Mouse (Mus musculus) stomach, embryonic 16.5 days (tissue): ENCODE measurements around the gene Dazap1. TPM values are rescaled to one million over a fixed set of nuclear protein-coding genes. Genes with fewer than 3 reads are reported as not detected.
"Not testable (repeated sequence)": the region's sequence is repeated elsewhere in the genome, so short reads cannot be mapped to it uniquely, and the experiment has no call there.

Experiments used
- ATAC-seq: fragments of 200-750 bp; cut with Nextera tagmentation; 2 replicates; pipeline ENCODE4 v1.8.0; 2017; ENCODE audit warnings: moderate number of reproducible peaks, moderate TSS enrichment; ENCODE audit not compliant: insufficient read depth, low FRiP score
- H3K27ac ChIP-seq: fragments of 300-500 bp; sonication (generic); 2 replicates; pipeline ENCODE4 v1.5.1; 2014; ENCODE audit warnings: low read length
- H3K27me3 ChIP-seq: fragments of 300-500 bp; sonication (generic); 2 replicates; pipeline ENCODE4 v1.6.1; 2014; ENCODE audit warnings: low read length, control low read depth, mixed read lengths; ENCODE audit not compliant: control insufficient read depth, insufficient read depth
- H3K36me3 ChIP-seq: fragments of 300-500 bp; sonication (generic); 2 replicates; pipeline ENCODE4 v1.6.1; 2014; ENCODE audit warnings: low read length; ENCODE audit not compliant: control insufficient read depth, insufficient read depth
- H3K4me1 ChIP-seq: fragments of 300-500 bp; sonication (generic); 2 replicates; pipeline ENCODE4 v1.6.1; 2014; ENCODE audit warnings: low read length, control low read depth, mixed read lengths; ENCODE audit not compliant: control insufficient read depth, insufficient read depth
- H3K4me2 ChIP-seq: fragments of 300-500 bp; sonication (generic); 2 replicates; pipeline ENCODE4 v1.6.1; 2014; ENCODE audit warnings: low read depth, low read length, mixed read lengths
- H3K4me3 ChIP-seq: fragments of 300-500 bp; sonication (generic); replicated peaks from 2 replicates; pipeline ENCODE4 v1.5.1; 2014; ENCODE audit warnings: mild to moderate bottlenecking, low read length
- H3K9ac ChIP-seq: fragments of 300-500 bp; sonication (generic); 2 replicates; pipeline ENCODE4 v1.6.1; 2014; ENCODE audit warnings: low read length
- H3K9me3 ChIP-seq: fragments of 300-500 bp; sonication (generic); replicated peaks from 2 replicates; pipeline ENCODE4 v1.6.1; 2016; ENCODE audit warnings: low read length, control low read depth; ENCODE audit not compliant: control insufficient read depth
- WGBS: fragments of 180-500 bp; shearing (Covaris S2); extraction: QIAGEN DNeasy Blood & Tissue Kit; methylation state at CpG from one replicate; pipeline ENCODE4 v1.1.7; 2014; 5-methylcytosine and 5-hydroxymethylcytosine counted together
- polyA plus RNA-seq: library from polyadenylated mRNA; unstranded; fragments of >200 nt; fragmentation: Nextera tagmentation; extraction: Ambion mirVana; gene quantifications from 2 replicates; pipeline ENCODE4 v1.2.1, GENCODE M21; 2015

The Dazap1 gene
- 35.8 and 43.9 TPM in 2 replicates for polyA plus RNA-seq

DNA sequence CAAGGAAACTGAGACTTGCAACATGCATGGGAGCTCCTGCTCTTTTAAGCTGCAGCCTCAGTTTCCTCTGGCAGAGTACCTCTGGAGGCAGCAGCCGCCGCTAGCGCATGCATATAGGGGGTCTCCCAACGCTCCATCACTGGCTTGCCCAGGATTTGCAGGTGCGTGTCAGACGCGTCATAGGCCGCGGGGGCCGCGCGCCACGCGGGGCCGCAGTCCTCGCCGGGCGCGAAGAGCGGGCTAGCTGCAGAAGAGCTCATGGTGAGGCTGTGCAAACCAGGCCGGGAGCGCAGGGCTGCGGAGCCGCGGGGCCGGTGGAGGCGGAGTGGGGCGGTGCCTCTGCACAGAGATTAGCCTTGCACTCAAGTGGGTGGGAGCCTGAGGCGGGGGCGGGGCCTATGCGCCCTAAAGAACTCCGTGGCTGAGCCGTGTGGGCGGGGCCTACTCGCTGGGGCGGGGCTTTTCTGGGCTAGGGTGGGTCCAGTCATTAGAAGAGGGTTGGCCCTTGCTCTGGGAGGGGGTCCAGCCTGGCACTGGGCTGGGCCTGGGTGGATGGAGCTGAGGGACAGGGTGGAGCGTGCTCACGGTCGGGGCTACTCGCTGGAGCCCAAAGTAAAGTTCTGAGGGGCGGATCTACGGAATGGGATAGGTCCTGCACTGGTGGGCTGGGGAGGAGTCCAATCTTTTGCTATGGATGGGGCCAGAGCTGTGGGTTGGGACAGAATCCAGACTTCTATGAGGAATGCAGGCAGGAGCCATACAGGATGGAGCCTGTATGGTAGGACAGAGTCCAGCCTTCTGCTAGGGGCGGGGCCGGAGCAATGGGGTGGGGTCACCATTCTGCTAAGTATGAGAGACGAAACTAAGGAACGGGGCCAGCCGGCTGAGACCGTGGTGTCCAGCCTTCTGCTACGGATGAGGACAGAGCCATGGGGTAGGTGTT is at the start of gene Dazap1, which contains the start of gene Gamt:
TSS of gene Dazap1 (plus strand) at position 845 of the 943 bp plus-strand sequence.
TSS of gene Gamt (minus strand) at position 371 of the 943 bp plus-strand sequence.
- Histone ChIP-seq H3K27me3 (no peaks in the 10 kb centered on the region), H3K4me3 (peak within 1 kb of the TSS; percentile 54), H3K27ac (peak within 1 kb of the TSS; percentile 100), H3K4me2 (peak within 1 kb of the TSS; percentile 82), H3K36me3 (peaks cover 6% of the 10 kb centered on the region; the same call in 1 of the 2 replicates), H3K9ac (peak within 1 kb of the TSS; percentile 78), H3K9me3 (no peaks in the 10 kb centered on the region), H3K4me1 (peaks cover 28% of the 10 kb centered on the region)
- peak; percentile 91 for ATAC-seq
- under 1% methylated on average over 49 of the region's 49 CpGs for WGBS

GRCm38 (mm10) chr10:80211547-80212103 is 49.7 kb upstream of the Dazap1 start:
- H3K9ac ChIP-seq, H3K4me2 ChIP-seq, ATAC-seq, H3K27me3 ChIP-seq, H3K9me3 ChIP-seq, H3K4me3 ChIP-seq, H3K36me3 ChIP-seq, H3K4me1 ChIP-seq, H3K27ac ChIP-seq: not testable (repeated sequence)
- 67% methylated on average over 7 of the region's 7 CpGs for WGBS

DNA sequence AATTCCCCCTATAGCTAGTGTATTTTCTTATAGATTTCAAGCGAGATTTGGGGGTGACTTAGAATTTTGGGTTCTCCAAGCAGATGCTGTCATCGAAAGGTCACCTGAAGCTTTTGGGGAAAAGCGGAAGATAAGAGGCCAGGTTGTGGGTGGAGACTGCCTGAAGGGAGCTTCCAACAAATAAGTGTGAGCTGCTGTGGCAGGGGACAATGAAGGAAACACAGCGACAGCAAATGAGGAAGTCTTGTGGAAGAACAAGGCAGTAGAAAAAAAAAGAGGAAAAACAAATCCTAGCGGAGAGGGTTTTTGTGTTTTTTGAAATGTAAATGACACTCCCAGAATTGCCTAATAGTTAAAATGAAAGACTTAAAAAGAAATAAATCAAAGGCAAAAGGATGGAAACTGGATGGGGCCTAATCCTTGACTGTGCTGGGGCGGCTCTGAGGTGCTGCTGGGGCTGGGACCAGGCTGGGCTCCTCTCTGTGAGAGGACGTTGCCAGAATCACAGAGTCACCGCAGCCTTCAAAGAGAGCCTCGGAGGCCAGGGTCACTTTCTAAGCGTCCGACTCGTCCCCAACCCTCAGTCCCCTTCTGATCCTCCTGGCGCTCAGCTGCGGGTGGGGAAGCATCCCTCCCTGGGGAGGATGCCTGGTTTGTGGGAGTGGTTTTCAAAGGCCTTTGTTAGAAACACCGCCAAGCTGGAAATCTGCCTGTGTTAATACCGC is 46.1 kb upstream of the Dazap1 start:
- H3K36me3 ChIP-seq = no peaks in the 10 kb centered on the region
- H3K27me3 ChIP-seq = no peaks in the 10 kb centered on the region
- 0 out of 2 replicates have a peak, but pooled peaks have one; percentile 29 for ATAC-seq
- 30% methylated on average over 16 of the region's 16 CpGs for WGBS
- H3K4me1 ChIP-seq = no peaks in the 10 kb centered on the region
- no peaks in the 10 kb centered on the region for H3K9me3 ChIP-seq
- no peak overlapping the region; the same call in 1 of the 2 replicates for H3K27ac ChIP-seq
- H3K4me2 ChIP-seq = no peak overlapping the region
- 0 out of 2 replicates have a peak overlapping the region, but pooled peaks have one; percentile 12 for H3K9ac ChIP-seq
- no peak overlapping the region for H3K4me3 ChIP-seq

DNA sequence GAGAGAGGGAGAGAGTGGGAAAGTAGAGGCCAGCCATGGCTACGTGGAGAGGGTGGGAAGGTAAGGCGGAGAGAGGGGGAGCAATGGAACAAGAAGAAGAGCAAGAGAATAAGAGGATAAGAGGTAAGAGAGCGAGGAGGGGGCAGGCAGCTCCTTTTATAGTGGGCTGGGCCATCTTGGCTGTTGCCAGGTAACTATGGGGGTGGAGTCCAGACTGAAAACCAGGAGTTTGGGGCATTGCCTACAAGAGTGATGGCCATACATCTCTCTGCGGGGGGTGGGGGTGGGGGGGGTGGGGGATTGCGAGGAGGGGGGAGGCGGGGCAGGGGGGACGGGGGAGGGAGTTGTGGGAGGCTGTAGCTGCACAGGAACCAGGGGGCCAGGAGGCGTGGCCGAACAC is 40.6 kb upstream of the Dazap1 start:
- 49% methylated on average over 6 of the region's 9 CpGs for WGBS
- H3K36me3 ChIP-seq = no peaks in the 10 kb centered on the region
- H3K27me3 ChIP-seq = no peaks in the 10 kb centered on the region
- H3K27ac ChIP-seq = no peak overlapping the region
- H3K4me1 ChIP-seq = peaks cover 2% of the 10 kb centered on the region; the same call in 1 of the 2 replicates
- no peaks in the 10 kb centered on the region for H3K9me3 ChIP-seq
- ATAC-seq = no peak
- H3K4me2 ChIP-seq = no peak overlapping the region
- H3K9ac ChIP-seq = no peak overlapping the region
- H3K4me3 ChIP-seq = no peak overlapping the region

DNA sequence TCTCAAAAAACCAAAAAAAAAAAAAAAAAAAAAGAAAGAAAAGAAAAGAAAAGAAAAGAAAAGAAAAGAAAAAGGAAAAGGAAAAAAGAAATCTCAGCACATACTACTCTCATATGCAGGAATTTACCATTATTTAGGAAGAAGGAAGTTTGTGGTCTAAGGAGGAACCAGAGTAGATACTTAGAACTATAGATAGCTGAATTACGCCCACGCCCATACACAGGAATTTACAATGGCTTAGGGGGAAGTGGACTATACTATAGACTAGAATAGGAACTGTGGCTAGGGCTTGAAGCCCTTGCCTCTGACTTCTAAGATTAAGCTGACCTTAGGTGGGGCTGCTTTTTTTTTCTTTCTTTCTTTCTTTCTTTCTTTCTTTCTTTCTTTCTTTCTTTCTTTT is 38.1 kb upstream of the Dazap1 start:
- not testable (repeated sequence) for H3K27me3 ChIP-seq, H3K4me2 ChIP-seq, H3K4me3 ChIP-seq, H3K36me3 ChIP-seq, ATAC-seq, H3K9me3 ChIP-seq, H3K9ac ChIP-seq, H3K27ac ChIP-seq
- peaks cover 18% of the 10 kb centered on the region for H3K4me1 ChIP-seq
- WGBS = 79% methylated on average over 2 of the region's 2 CpGs

DNA sequence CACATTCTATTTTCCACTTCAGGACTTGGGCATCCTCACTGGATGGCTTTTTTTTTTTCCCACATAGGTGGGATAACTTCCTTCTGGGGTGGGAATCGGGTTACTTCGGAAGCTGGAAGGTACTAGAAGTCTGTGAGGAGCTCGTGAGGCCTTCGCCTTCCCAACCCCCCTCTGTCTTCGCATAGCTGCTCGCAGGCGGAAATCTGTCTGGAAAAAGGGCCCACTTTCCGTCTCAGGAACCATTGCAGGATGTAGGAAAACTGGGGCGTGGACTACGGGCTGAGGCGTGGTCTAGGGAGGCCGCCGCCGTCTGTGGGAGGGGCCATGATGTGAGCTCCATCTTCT is 35.2 kb upstream of the Dazap1 start:
- under 1% methylated on average over 14 of the region's 14 CpGs for WGBS
- Histone ChIP-seq H3K36me3 (peaks cover 16% of the 10 kb centered on the region), H3K4me2 (peak overlapping the region; percentile 55), H3K4me3 (peak overlapping the region; percentile 86), H3K4me1 (peaks cover 25% of the 10 kb centered on the region), H3K9me3 (no peaks in the 10 kb centered on the region), H3K27ac (peak overlapping the region; percentile 95), H3K9ac (peak overlapping the region; percentile 74), H3K27me3 (no peaks in the 10 kb centered on the region)
- no peak for ATAC-seq

DNA sequence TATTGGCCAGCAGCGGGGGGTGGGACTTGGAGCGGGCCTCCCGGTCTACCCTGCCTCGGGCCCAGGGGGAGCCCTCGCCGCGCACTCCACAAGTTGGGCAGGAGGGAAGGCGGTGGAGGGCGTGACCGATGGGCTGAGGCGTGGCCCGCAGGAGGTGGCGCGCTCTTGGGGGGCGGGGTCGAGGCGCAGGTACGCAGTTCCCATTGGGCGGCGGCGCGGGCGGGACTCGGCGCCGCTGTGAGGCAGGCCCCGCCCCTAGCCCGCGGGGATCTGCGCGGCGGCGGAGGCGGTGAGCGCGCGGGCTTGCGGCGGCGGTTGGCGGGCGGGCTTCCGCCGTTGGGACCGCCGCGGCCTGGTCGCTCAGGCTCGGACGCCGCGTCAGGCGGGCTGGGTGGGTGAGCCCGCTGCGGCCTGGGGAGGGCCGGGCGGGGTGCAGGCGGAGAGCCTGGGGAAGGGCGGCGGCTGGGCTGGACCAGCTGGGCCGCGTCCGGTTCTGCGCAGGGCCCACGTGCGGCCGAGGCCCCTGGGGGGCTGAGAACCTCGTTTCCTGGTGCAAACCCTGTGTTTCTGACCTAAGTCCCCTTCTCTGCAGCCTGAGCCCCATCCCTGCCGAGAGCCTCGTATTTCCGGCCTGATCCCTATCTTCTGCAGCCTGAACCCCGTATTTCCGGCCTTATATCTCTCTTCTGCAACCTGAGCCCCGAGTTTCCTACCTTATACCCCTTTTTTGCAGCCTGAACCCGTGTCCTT is 34.7 kb upstream of the Dazap1 start, which contains the start of gene Mum1:
TSS of gene Mum1 (plus strand) at position 19 of the 750 bp plus-strand sequence.
- H3K27me3 ChIP-seq = no peaks in the 10 kb centered on the region
- under 1% methylated on average over 65 of the region's 75 CpGs for WGBS
- no peaks in the 10 kb centered on the region for H3K9me3 ChIP-seq
- H3K4me1 ChIP-seq = peaks cover 25% of the 10 kb centered on the region
- peak; percentile 99 for ATAC-seq
- H3K36me3 ChIP-seq = peaks cover 16% of the 10 kb centered on the region
- H3K4me2 ChIP-seq = peak within 1 kb of the TSS; percentile 79
- H3K27ac ChIP-seq = peak within 1 kb of the TSS; percentile 95
- H3K9ac ChIP-seq = peak within 1 kb of the TSS; percentile 96
- H3K4me3 ChIP-seq = peak within 1 kb of the TSS; percentile 86

DNA sequence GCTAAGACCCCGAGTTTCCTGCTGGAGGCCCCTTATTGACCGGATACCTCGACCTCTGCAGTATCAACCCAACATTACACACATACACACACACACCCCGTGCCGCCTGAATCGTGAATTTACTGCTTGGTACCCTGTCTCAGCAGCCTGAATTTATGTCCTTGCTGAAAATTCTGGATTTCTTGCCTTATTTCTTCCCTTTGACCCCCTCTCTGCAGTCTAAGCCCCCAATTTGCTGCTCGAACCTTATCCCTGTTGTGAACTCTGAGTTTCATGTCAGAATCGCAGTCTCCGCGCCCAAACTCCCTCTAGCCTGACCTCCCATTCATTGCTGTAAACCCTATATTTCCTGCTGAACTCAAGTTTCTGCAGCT is 34.1 kb upstream of the Dazap1 start:
- H3K4me2 ChIP-seq = peak overlapping the region; percentile 79
- peaks cover 16% of the 10 kb centered on the region for H3K36me3 ChIP-seq
- no peaks in the 10 kb centered on the region for H3K27me3 ChIP-seq
- H3K9me3 ChIP-seq = no peaks in the 10 kb centered on the region
- peaks cover 25% of the 10 kb centered on the region for H3K4me1 ChIP-seq
- peak overlapping the region; percentile 92 for H3K27ac ChIP-seq
- no peak for ATAC-seq
- H3K9ac ChIP-seq = peak overlapping the region; percentile 96
- whole genome bisulfite sequencing = 3% methylated on average over 10 of the region's 10 CpGs
- peak overlapping the region; percentile 86 for H3K4me3 ChIP-seq
